Mouse (Mus musculus) olfactory bulb, adult 2 months (tissue): Measurements from ENCODE around the gene Suclg2. TPM values are rescaled to one million over a fixed set of nuclear protein-coding genes. Genes with fewer than 3 reads are reported as not detected.

Experiments
- H3K27ac ChIP-seq: fragments of 200-500 bp; 2 replicates; pipeline ENCODE4 v1.5.1; 2012; ENCODE audit warnings: low read depth, low read length; ENCODE audit not compliant: insufficient read depth
- H3K4me1 ChIP-seq: fragments of 200-500 bp; 2 replicates; pipeline ENCODE4 v1.6.1; 2012; ENCODE audit warnings: low read length; ENCODE audit not compliant: control insufficient read depth, insufficient read depth
- H3K4me3 ChIP-seq: fragments of 200-500 bp; 2 replicates; pipeline ENCODE4 v1.5.1; 2012; ENCODE audit warnings: mild to moderate bottlenecking, low read depth, low read length, moderate library complexity; ENCODE audit not compliant: insufficient read depth
- CTCF ChIP-seq: fragments of 200-500 bp; IDR thresholded peaks from 2 replicates; pipeline ENCODE4 v1.5.1; 2012; ENCODE audit warnings: low read depth, mild to moderate bottlenecking, low read length, moderate library complexity; ENCODE audit not compliant: insufficient read depth
- POLR2A ChIP-seq: fragments of 200-500 bp; IDR thresholded peaks from 2 replicates; pipeline ENCODE4 v1.6.1; 2012; ENCODE audit warnings: mild to moderate bottlenecking, low read depth, low read length, moderate library complexity; ENCODE audit not compliant: insufficient read depth
- WGBS: fragments of 180-500 bp; shearing (Covaris S2); methylation state at CpG from one replicate; pipeline ENCODE4 v1.1.7; 2018; 5-methylcytosine and 5-hydroxymethylcytosine counted together
- polyA plus RNA-seq: library from polyadenylated mRNA; stranded (reverse); fragments of >200 nt; gene quantifications from 2 replicates; pipeline ENCODE4 v1.2.4, GENCODE M21; 2012; ENCODE audit warnings: low replicate concordance; ENCODE audit not compliant: missing spikeins, insufficient read depth, insufficient read length

Gene Suclg2
- not detected in 2 replicates for polyA plus RNA-seq

GRCm38 (mm10) chr6:95718031-95718968 lies at the start of gene Suclg2:
Gene Suclg2 (minus strand): TSS chr6:95718800.
- under 1% methylated on average over 62 of the region's 74 CpGs for WGBS
- Histone ChIP-seq H3K27ac (no peak within 1 kb of the TSS), H3K4me3 (peak within 1 kb of the TSS; percentile 64), H3K4me1 (peaks cover 4% of the 10 kb centered on the region; the same call in 1 of the 2 replicates)
- TF ChIP-seq CTCF (no peak), POLR2A (no peak)

- no peak for TF ChIP-seq CTCF
- no peak for TF ChIP-seq POLR2A
- 78% methylated on average over 4 of the region's 4 CpGs for WGBS
- no peak overlapping the region for H3K4me3 ChIP-seq
These were observed 48.0 kb upstream of the Suclg2 start for GRCm38 (mm10) chr6:95766566-95766965.

GRCm38 (mm10) chr6:95759558-95760172 lies 41.1 kb upstream of the Suclg2 start:
- TF ChIP-seq POLR2A (no peak), CTCF (no peak)
- Histone ChIP-seq H3K4me1 (no peaks in the 10 kb centered on the region), H3K4me3 (no peak overlapping the region), H3K27ac (no peak overlapping the region)
- WGBS: 35% methylated on average over 10 of the region's 10 CpGs

More at GRCm38 (mm10) chr6:95766566-95766965, 48.0 kb upstream of the Suclg2 start:
- H3K27ac ChIP-seq: no peak overlapping the region
- no peaks in the 10 kb centered on the region for H3K4me1 ChIP-seq

GRCm38 (mm10) chr6:95742378-95742777 lies 23.8 kb upstream of the Suclg2 start:
- no peak overlapping the region for H3K27ac ChIP-seq
- TF ChIP-seq POLR2A (no peak), CTCF (no peak)
- no peaks in the 10 kb centered on the region for H3K4me1 ChIP-seq
- 89% methylated on average over 4 of the region's 4 CpGs for WGBS
- no peak overlapping the region for H3K4me3 ChIP-seq

- Histone ChIP-seq H3K27ac (no peak overlapping the region), H3K4me1 (no peaks in the 10 kb centered on the region), H3K4me3 (no peak overlapping the region)
- TF ChIP-seq CTCF (no peak), POLR2A (no peak)
- WGBS: 82% methylated on average over 11 of the region's 11 CpGs
These were observed 13.2 kb upstream of the Suclg2 start for GRCm38 (mm10) chr6:95731570-95732367.

- no peaks in the 10 kb centered on the region for H3K4me1 ChIP-seq
- 91% methylated on average over 5 of the region's 5 CpGs for WGBS
- TF ChIP-seq CTCF: no peak
- no peak for TF ChIP-seq POLR2A
- H3K4me3 ChIP-seq: no peak overlapping the region
- no peak overlapping the region for H3K27ac ChIP-seq
These were observed 10.8 kb upstream of the Suclg2 start for GRCm38 (mm10) chr6:95729399-95729798.

- TF ChIP-seq POLR2A: no peak
- 56% methylated on average over 6 of the region's 6 CpGs for WGBS
- Histone ChIP-seq H3K27ac (no peak overlapping the region), H3K4me1 (no peaks in the 10 kb centered on the region), H3K4me3 (no peak overlapping the region)
These were observed 6.7 kb upstream of the Suclg2 start for GRCm38 (mm10) chr6:95725281-95725680.

GRCm38 (mm10) chr6:95723361-95723760 lies 4.8 kb upstream of the Suclg2 start:
- TF ChIP-seq POLR2A (no peak), CTCF (no peak)
- Histone ChIP-seq H3K27ac (no peak overlapping the region), H3K4me1 (peaks cover under 1% of the 10 kb centered on the region; the same call in 1 of the 2 replicates), H3K4me3 (no peak overlapping the region)
- WGBS: 67% methylated on average over 6 of the region's 6 CpGs

- Histone ChIP-seq H3K4me1 (peaks cover 4% of the 10 kb centered on the region; the same call in 1 of the 2 replicates), H3K4me3 (no peak overlapping the region), H3K27ac (no peak overlapping the region)
- TF ChIP-seq POLR2A (no peak), CTCF (no peak)
- WGBS: 99% methylated on average over 3 of the region's 3 CpGs
These were observed 1.2 kb upstream of the Suclg2 start for GRCm38 (mm10) chr6:95719791-95720190.
